Mouse (Mus musculus): ENCODE data around the gene Btbd9. TPM values are rescaled to one million over a fixed set of nuclear protein-coding genes. Genes with fewer than 3 reads are reported as not detected.

Gene Btbd9
- polyA plus RNA-seq, 1 experiment: 21.7 TPM

- Histone ChIP-seq H3K36me3 (ENCODE audit: control insufficient read depth, insufficient read depth, low read length) (no peaks in the 10 kb centered on the region), H3K4me3 (ENCODE audit: extremely low read depth, insufficient read depth, insufficient read length) (no peak overlapping the region), H3K4me1 (ENCODE audit: control insufficient read depth, insufficient read depth, insufficient read length) (no peaks in the 10 kb centered on the region), H3K27ac (ENCODE audit: insufficient read depth, low read length) (no peak overlapping the region), H3K27me3 (ENCODE audit: control insufficient read depth, insufficient read depth, low read length) (no peaks in the 10 kb centered on the region)
- TF ChIP-seq CTCF (IDR thresholded peaks at IDR 0.05; ENCODE audit: extremely low read depth, insufficient read depth, insufficient read length, insufficient replicate concordance): no peak
- TF ChIP-seq POLR2A (IDR thresholded peaks at IDR 0.05; ENCODE audit: low read depth, low read length): no peak
- WGBS: 90% methylated on average over 4 of the region's 4 CpGs
- no peak for DNase-seq (ENCODE audit: low read depth in 1 of 2, low spot score in 2 of 2)
These were observed 335.6 kb downstream of the Btbd9 start for GRCm38 (mm10) chr17:30240659-30241058.

GRCm38 (mm10) chr17:30239458-30239857 lies 336.8 kb downstream of the Btbd9 start:
- H3K27me3 ChIP-seq (ENCODE audit: control insufficient read depth, insufficient read depth, low read length): no peaks in the 10 kb centered on the region
- no peak overlapping the region for H3K27ac ChIP-seq (ENCODE audit: insufficient read depth, low read length)
- TF ChIP-seq POLR2A (IDR thresholded peaks at IDR 0.05; ENCODE audit: low read depth, low read length) (no peak), CTCF (IDR thresholded peaks at IDR 0.05; ENCODE audit: extremely low read depth, insufficient read depth, insufficient read length, insufficient replicate concordance) (no peak)
- 79% methylated on average over 5 of the region's 5 CpGs for WGBS
- no peak overlapping the region for H3K4me3 ChIP-seq (ENCODE audit: extremely low read depth, insufficient read depth, insufficient read length)
- no peaks in the 10 kb centered on the region for H3K4me1 ChIP-seq (ENCODE audit: control insufficient read depth, insufficient read depth, insufficient read length)
- no peaks in the 10 kb centered on the region for H3K36me3 ChIP-seq (ENCODE audit: control insufficient read depth, insufficient read depth, low read length)
- no peak for DNase-seq (ENCODE audit: low read depth in 1 of 2, low spot score in 2 of 2)

GRCm38 (mm10) chr17:30237600-30237999 lies 338.7 kb downstream of the Btbd9 start:
- H3K4me1 ChIP-seq (ENCODE audit: control insufficient read depth, insufficient read depth, insufficient read length): no peaks in the 10 kb centered on the region
- TF ChIP-seq CTCF (IDR thresholded peaks at IDR 0.05; ENCODE audit: extremely low read depth, insufficient read depth, insufficient read length, insufficient replicate concordance): no peak
- TF ChIP-seq POLR2A (IDR thresholded peaks at IDR 0.05; ENCODE audit: low read depth, low read length): no peak
- no peak for DNase-seq (ENCODE audit: low read depth in 1 of 2, low spot score in 2 of 2)
- no peak overlapping the region for H3K4me3 ChIP-seq (ENCODE audit: extremely low read depth, insufficient read depth, insufficient read length)
- H3K27me3 ChIP-seq (ENCODE audit: control insufficient read depth, insufficient read depth, low read length): no peaks in the 10 kb centered on the region
- no peaks in the 10 kb centered on the region for H3K36me3 ChIP-seq (ENCODE audit: control insufficient read depth, insufficient read depth, low read length)
- WGBS: 95% methylated on average over 7 of the region's 7 CpGs
- H3K27ac ChIP-seq (ENCODE audit: insufficient read depth, low read length): no peak overlapping the region

GRCm38 (mm10) chr17:30236611-30237010 lies 339.7 kb downstream of the Btbd9 start:
- Histone ChIP-seq H3K4me3 (ENCODE audit: extremely low read depth, insufficient read depth, insufficient read length) (no peak overlapping the region), H3K27me3 (ENCODE audit: control insufficient read depth, insufficient read depth, low read length) (no peaks in the 10 kb centered on the region), H3K27ac (ENCODE audit: insufficient read depth, low read length) (no peak overlapping the region), H3K4me1 (ENCODE audit: control insufficient read depth, insufficient read depth, insufficient read length) (no peaks in the 10 kb centered on the region), H3K36me3 (ENCODE audit: control insufficient read depth, insufficient read depth, low read length) (no peaks in the 10 kb centered on the region)
- WGBS: 94% methylated on average over 6 of the region's 6 CpGs
- TF ChIP-seq CTCF (IDR thresholded peaks at IDR 0.05; ENCODE audit: extremely low read depth, insufficient read depth, insufficient read length, insufficient replicate concordance): no peak
- TF ChIP-seq POLR2A (IDR thresholded peaks at IDR 0.05; ENCODE audit: low read depth, low read length): no peak
- no peak for DNase-seq (ENCODE audit: low read depth in 1 of 2, low spot score in 2 of 2)

GRCm38 (mm10) chr17:30235380-30235779 lies 340.9 kb downstream of the Btbd9 start:
- no peak for DNase-seq (ENCODE audit: low read depth in 1 of 2, low spot score in 2 of 2)
- H3K4me1 ChIP-seq (ENCODE audit: control insufficient read depth, insufficient read depth, insufficient read length): no peaks in the 10 kb centered on the region
- TF ChIP-seq CTCF (IDR thresholded peaks at IDR 0.05; ENCODE audit: extremely low read depth, insufficient read depth, insufficient read length, insufficient replicate concordance) (no peak), POLR2A (IDR thresholded peaks at IDR 0.05; ENCODE audit: low read depth, low read length) (no peak)
- WGBS: 60% methylated on average over 4 of the region's 4 CpGs
- H3K27me3 ChIP-seq (ENCODE audit: control insufficient read depth, insufficient read depth, low read length): no peaks in the 10 kb centered on the region
- no peak overlapping the region for H3K27ac ChIP-seq (ENCODE audit: insufficient read depth, low read length)
- no peak overlapping the region for H3K4me3 ChIP-seq (ENCODE audit: extremely low read depth, insufficient read depth, insufficient read length)
- no peaks in the 10 kb centered on the region for H3K36me3 ChIP-seq (ENCODE audit: control insufficient read depth, insufficient read depth, low read length)

GRCm38 (mm10) chr17:30232698-30233097 lies 343.6 kb downstream of the Btbd9 start:
- Histone ChIP-seq H3K4me3 (ENCODE audit: extremely low read depth, insufficient read depth, insufficient read length) (no peak overlapping the region), H3K36me3 (ENCODE audit: control insufficient read depth, insufficient read depth, low read length) (no peaks in the 10 kb centered on the region), H3K27ac (ENCODE audit: insufficient read depth, low read length) (no peak overlapping the region), H3K27me3 (ENCODE audit: control insufficient read depth, insufficient read depth, low read length) (no peaks in the 10 kb centered on the region), H3K4me1 (ENCODE audit: control insufficient read depth, insufficient read depth, insufficient read length) (no peaks in the 10 kb centered on the region)
- no peak for DNase-seq (ENCODE audit: low read depth in 1 of 2, low spot score in 2 of 2)
- 89% methylated on average over 4 of the region's 4 CpGs for WGBS
- no peak for TF ChIP-seq POLR2A (IDR thresholded peaks at IDR 0.05; ENCODE audit: low read depth, low read length)
- no peak for TF ChIP-seq CTCF (IDR thresholded peaks at IDR 0.05; ENCODE audit: extremely low read depth, insufficient read depth, insufficient read length, insufficient replicate concordance)

- H3K27me3 ChIP-seq (ENCODE audit: control insufficient read depth, insufficient read depth, low read length): no peaks in the 10 kb centered on the region
- no peaks in the 10 kb centered on the region for H3K36me3 ChIP-seq (ENCODE audit: control insufficient read depth, insufficient read depth, low read length)
- H3K27ac ChIP-seq (ENCODE audit: insufficient read depth, low read length): no peak overlapping the region
- TF ChIP-seq CTCF (IDR thresholded peaks at IDR 0.05; ENCODE audit: extremely low read depth, insufficient read depth, insufficient read length, insufficient replicate concordance) (no peak), POLR2A (IDR thresholded peaks at IDR 0.05; ENCODE audit: low read depth, low read length) (no peak)
- H3K4me3 ChIP-seq (ENCODE audit: extremely low read depth, insufficient read depth, insufficient read length): no peak overlapping the region
- WGBS: 94% methylated on average over 1 of the region's 1 CpGs
- no peak for DNase-seq (ENCODE audit: low read depth in 1 of 2, low spot score in 2 of 2)
- H3K4me1 ChIP-seq (ENCODE audit: control insufficient read depth, insufficient read depth, insufficient read length): no peaks in the 10 kb centered on the region
These were observed 344.8 kb downstream of the Btbd9 start for GRCm38 (mm10) chr17:30231483-30231882.
